Mouse (Mus musculus): ENCODE results near the gene Psmd3. TPM values are rescaled to one million over a fixed set of nuclear protein-coding genes. Genes with fewer than 3 reads are reported as not detected.

The Psmd3 gene
- polyA plus RNA-seq, 1 experiment from 2014 or later = 141 TPM

GRCm38 (mm10) chr11:98738925-98739324 lies 56.6 kb downstream of the Psmd3 start:
- 68% methylated on average over 9 of the region's 9 CpGs for WGBS
- H3K4me2 ChIP-seq (ENCODE audit: low read depth, low read length) = no peak overlapping the region
- H3K27me3 ChIP-seq (ENCODE audit: control insufficient read depth, insufficient read depth, low read length) = no peaks in the 10 kb centered on the region
- H3K4me3 ChIP-seq (ENCODE audit: low read depth, low read length) = no peak overlapping the region
- DNase-seq (ENCODE audit: low spot score) (no peak), ATAC-seq (replicated peaks; ENCODE audit: insufficient number of reproducible peaks, low FRiP score, low TSS enrichment, low read depth) (no peak)
- peaks cover 15% of the 10 kb centered on the region for H3K4me1 ChIP-seq (ENCODE audit: control insufficient read depth, insufficient read depth, low read length)
- H3K27ac ChIP-seq (replicated peaks; ENCODE audit: low read depth, low read length) = no peak overlapping the region
- H3K36me3 ChIP-seq (replicated peaks; ENCODE audit: control insufficient read depth, insufficient read depth, low read depth, low read length) = no peaks in the 10 kb centered on the region
- no peaks in the 10 kb centered on the region for H3K9me3 ChIP-seq (replicated peaks; ENCODE audit: control insufficient read depth, low read length)
- no peak overlapping the region for H3K9ac ChIP-seq (replicated peaks; ENCODE audit: low read length)

DNA sequence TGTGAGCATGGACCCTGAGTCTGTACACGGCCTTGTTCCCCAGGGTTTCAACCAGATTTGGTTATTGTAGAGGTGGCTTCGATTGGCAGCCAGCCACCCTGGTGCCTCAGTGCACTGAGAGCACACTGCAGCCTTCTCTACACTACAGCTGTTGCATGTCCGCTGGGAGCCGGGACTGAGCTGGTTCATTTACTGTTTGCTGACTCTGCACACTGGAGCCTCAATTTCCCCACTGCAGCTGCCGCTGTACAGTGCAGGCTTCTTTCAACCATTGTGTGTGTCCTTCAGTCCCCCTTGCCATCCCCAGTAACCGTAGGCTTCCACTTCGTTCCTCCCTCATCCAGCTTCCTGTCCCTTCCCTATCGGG lies 57.7 kb downstream of the Psmd3 start:
- Histone ChIP-seq H3K27me3 (ENCODE audit: control insufficient read depth, insufficient read depth, low read length) (no peaks in the 10 kb centered on the region), H3K9ac (replicated peaks; ENCODE audit: low read length) (peak overlapping the region; percentile 58), H3K36me3 (replicated peaks; ENCODE audit: control insufficient read depth, insufficient read depth, low read depth, low read length) (no peaks in the 10 kb centered on the region), H3K4me3 (ENCODE audit: low read depth, low read length) (peak overlapping the region; percentile 86), H3K9me3 (replicated peaks; ENCODE audit: control insufficient read depth, low read length) (no peaks in the 10 kb centered on the region), H3K4me1 (ENCODE audit: control insufficient read depth, insufficient read depth, low read length) (peaks cover 18% of the 10 kb centered on the region), H3K27ac (replicated peaks; ENCODE audit: low read depth, low read length) (peak overlapping the region; percentile 43; the same call in 1 of the 2 replicates), H3K4me2 (ENCODE audit: low read depth, low read length) (peak overlapping the region; percentile 77)
- WGBS = 14% methylated on average over 8 of the region's 8 CpGs
- DNase-seq (ENCODE audit: low spot score) = no peak
- ATAC-seq (replicated peaks; ENCODE audit: insufficient number of reproducible peaks, low FRiP score, low TSS enrichment, low read depth) = peak; percentile 15; the same call in 1 of the 2 replicates

- no peaks in the 10 kb centered on the region for H3K9me3 ChIP-seq (replicated peaks; ENCODE audit: control insufficient read depth, low read length)
- no peaks in the 10 kb centered on the region for H3K36me3 ChIP-seq (replicated peaks; ENCODE audit: control insufficient read depth, insufficient read depth, low read depth, low read length)
- peaks cover 18% of the 10 kb centered on the region for H3K4me1 ChIP-seq (ENCODE audit: control insufficient read depth, insufficient read depth, low read length)
- H3K9ac ChIP-seq (replicated peaks; ENCODE audit: low read length) = peak within 1 kb of the TSS; percentile 90
- no peak; the same call in 1 of the 2 replicates for ATAC-seq (replicated peaks; ENCODE audit: insufficient number of reproducible peaks, low FRiP score, low TSS enrichment, low read depth)
- peak within 1 kb of the TSS; percentile 83; the same call in 1 of the 2 replicates for H3K27ac ChIP-seq (replicated peaks; ENCODE audit: low read depth, low read length)
- H3K4me3 ChIP-seq (ENCODE audit: low read depth, low read length) = peak within 1 kb of the TSS; percentile 86
- WGBS = under 1% methylated on average over 22 of the region's 22 CpGs
- no peaks in the 10 kb centered on the region for H3K27me3 ChIP-seq (ENCODE audit: control insufficient read depth, insufficient read depth, low read length)
- DNase-seq (ENCODE audit: low spot score) = peak; percentile 73
- peak within 1 kb of the TSS; percentile 77 for H3K4me2 ChIP-seq (ENCODE audit: low read depth, low read length)
Observed at GRCm38 (mm10) chr11:98740393-98741050, 58.2 kb downstream of the Psmd3 start, which contains the start of gene Thra. Thra (plus strand) TSS chr11:98740638.

DNA sequence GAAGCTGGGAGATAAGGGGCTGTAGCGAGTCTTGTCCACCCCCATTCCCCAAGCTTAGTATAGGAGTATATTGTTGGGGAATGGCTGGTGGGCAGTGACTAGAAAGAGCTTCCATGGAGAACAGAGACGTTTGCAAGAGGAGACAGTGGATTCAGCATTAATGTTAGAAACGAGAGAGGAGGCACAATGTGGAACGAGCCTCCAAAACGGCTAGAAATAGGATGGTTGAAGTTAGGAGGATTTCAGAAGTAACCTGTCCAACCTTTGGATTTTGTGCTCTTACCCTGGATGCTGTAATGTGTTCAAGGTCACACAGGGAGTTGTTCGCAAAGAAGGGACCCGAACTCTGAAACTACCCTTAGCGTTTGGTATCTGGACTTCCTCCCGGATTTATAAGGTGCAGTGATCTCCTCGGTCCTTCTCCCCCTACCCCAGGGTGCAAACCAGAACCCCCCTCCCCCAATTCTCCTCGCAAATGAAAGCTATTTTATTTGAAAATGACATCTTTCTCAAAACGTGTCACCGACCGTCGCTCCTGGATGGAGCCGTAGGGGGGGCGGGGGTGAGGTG lies 58.8 kb downstream of the Psmd3 start:
- peak overlapping the region; percentile 83; the same call in 1 of the 2 replicates for H3K27ac ChIP-seq (replicated peaks; ENCODE audit: low read depth, low read length)
- peak overlapping the region; percentile 77 for H3K4me2 ChIP-seq (ENCODE audit: low read depth, low read length)
- no peak for DNase-seq (ENCODE audit: low spot score)
- H3K4me3 ChIP-seq (ENCODE audit: low read depth, low read length) = peak overlapping the region; percentile 86
- no peaks in the 10 kb centered on the region for H3K9me3 ChIP-seq (replicated peaks; ENCODE audit: control insufficient read depth, low read length)
- H3K9ac ChIP-seq (replicated peaks; ENCODE audit: low read length) = peak overlapping the region; percentile 90
- H3K27me3 ChIP-seq (ENCODE audit: control insufficient read depth, insufficient read depth, low read length) = no peaks in the 10 kb centered on the region
- no peak for ATAC-seq (replicated peaks; ENCODE audit: insufficient number of reproducible peaks, low FRiP score, low TSS enrichment, low read depth)
- H3K4me1 ChIP-seq (ENCODE audit: control insufficient read depth, insufficient read depth, low read length) = peaks cover 18% of the 10 kb centered on the region
- H3K36me3 ChIP-seq (replicated peaks; ENCODE audit: control insufficient read depth, insufficient read depth, low read depth, low read length) = no peaks in the 10 kb centered on the region
- under 1% methylated on average over 17 of the region's 17 CpGs for WGBS

GRCm38 (mm10) chr11:98741622-98742396 lies 59.5 kb downstream of the Psmd3 start:
- Histone ChIP-seq H3K9ac (replicated peaks; ENCODE audit: low read length) (peak overlapping the region; percentile 90), H3K4me2 (ENCODE audit: low read depth, low read length) (peak overlapping the region; percentile 77), H3K4me1 (ENCODE audit: control insufficient read depth, insufficient read depth, low read length) (peaks cover 19% of the 10 kb centered on the region), H3K36me3 (replicated peaks; ENCODE audit: control insufficient read depth, insufficient read depth, low read depth, low read length) (no peaks in the 10 kb centered on the region), H3K27ac (replicated peaks; ENCODE audit: low read depth, low read length) (peak overlapping the region; percentile 83), H3K4me3 (ENCODE audit: low read depth, low read length) (peak overlapping the region; percentile 86), H3K9me3 (replicated peaks; ENCODE audit: control insufficient read depth, low read length) (no peaks in the 10 kb centered on the region), H3K27me3 (ENCODE audit: control insufficient read depth, insufficient read depth, low read length) (no peaks in the 10 kb centered on the region)
- ATAC-seq (replicated peaks; ENCODE audit: insufficient number of reproducible peaks, low FRiP score, low TSS enrichment, low read depth) (peak; percentile 51), DNase-seq (ENCODE audit: low spot score) (peak; percentile 90)
- 0% methylated on average over 63 of the region's 86 CpGs for WGBS

DNA sequence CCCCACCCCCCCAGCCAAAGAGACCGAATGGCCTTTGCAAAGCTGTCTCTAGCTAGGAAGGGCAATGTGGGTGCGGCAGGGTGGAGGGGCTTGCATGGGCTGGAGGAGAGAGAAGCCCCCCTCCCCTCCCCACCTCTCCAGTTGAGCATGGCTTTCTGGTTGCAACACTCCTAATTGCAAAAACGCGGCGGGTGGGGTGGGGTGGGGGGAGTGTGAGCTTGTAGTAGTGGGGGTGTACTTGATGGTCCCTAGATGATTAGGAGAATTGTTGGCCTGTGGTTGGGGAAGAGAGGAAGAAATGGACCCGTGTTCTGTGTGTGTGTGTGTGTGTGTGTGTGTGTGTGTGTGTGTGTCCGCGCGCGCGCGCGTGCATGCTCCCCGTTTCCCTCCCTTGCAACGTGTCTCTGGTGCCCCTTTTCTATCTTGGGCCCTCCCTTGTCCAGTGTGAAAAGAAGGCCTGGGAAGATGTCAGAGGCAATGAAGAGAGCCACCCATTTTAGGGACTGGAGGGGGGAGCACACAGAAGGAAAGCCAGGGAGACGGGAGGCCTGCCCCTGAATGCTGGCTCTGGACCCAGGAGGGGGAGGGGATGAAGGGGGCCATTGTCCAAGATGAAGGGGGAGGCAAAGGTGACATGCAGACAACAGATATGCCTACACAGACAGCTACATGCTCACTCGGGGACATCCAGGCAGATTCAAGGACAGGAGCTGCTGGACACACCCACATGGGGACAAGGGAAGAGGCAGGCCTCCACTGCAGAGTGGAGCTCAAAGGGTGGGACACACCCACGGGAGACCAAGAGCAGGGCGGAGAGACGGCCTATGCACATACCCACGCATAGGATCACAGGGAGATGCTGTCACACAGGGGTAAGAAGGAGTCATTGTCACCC lies 60.3 kb downstream of the Psmd3 start:
- 0 out of 2 replicates have a peak, but pooled peaks have one; percentile 4 for ATAC-seq (replicated peaks; ENCODE audit: insufficient number of reproducible peaks, low FRiP score, low TSS enrichment, low read depth)
- 6% methylated on average over 21 of the region's 21 CpGs for WGBS
- no peak for DNase-seq (ENCODE audit: low spot score)

DNA sequence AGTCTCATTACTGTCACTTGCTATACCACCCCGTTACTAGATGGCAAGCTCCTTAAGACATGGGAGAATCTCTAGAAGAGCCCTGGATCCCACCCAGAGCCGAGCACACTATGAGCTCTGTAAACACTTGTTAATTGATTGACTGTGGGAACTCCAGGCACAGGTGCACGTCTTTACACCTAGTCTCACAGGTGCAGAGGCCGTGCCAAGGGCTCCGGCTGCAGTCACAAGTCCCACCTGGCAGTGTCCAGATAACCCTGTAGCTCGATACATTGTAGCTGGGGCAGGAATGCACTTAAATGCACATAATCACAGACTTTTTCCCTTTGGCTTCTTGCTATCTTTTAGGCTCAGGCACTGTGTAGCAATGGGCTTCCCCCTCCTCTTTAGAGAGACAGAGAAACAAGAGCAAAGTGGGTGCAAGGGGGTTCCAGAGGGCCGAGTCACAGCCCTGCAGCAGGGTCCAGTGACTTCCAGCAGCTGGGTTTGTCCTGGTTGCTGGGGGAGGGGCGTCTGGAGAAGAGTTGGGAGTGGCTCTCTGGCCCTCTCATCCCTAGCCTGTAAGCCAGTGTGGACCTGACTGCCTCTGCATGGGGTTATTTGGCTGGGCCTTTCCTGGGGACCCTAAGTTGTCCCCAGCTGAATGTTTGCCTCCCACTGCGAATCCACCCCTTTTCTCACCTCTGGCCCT lies 61.4 kb downstream of the Psmd3 start:
- Histone ChIP-seq H3K4me1 (ENCODE audit: control insufficient read depth, insufficient read depth, low read length) (peaks cover 34% of the 10 kb centered on the region), H3K9ac (replicated peaks; ENCODE audit: low read length) (peak overlapping the region; percentile 36), H3K4me3 (ENCODE audit: low read depth, low read length) (no peak overlapping the region; the same call in 1 of the 2 replicates), H3K27ac (replicated peaks; ENCODE audit: low read depth, low read length) (peak overlapping the region; percentile 47; the same call in 1 of the 2 replicates), H3K4me2 (ENCODE audit: low read depth, low read length) (peak overlapping the region; percentile 77), H3K27me3 (ENCODE audit: control insufficient read depth, insufficient read depth, low read length) (no peaks in the 10 kb centered on the region), H3K9me3 (replicated peaks; ENCODE audit: control insufficient read depth, low read length) (no peaks in the 10 kb centered on the region), H3K36me3 (replicated peaks; ENCODE audit: control insufficient read depth, insufficient read depth, low read depth, low read length) (no peaks in the 10 kb centered on the region)
- ATAC-seq (replicated peaks; ENCODE audit: insufficient number of reproducible peaks, low FRiP score, low TSS enrichment, low read depth) (no peak), DNase-seq (ENCODE audit: low spot score) (peak; percentile 64)
- 8% methylated on average over 9 of the region's 9 CpGs for WGBS

More for the DNA sequence above, 60.3 kb downstream of the Psmd3 start:
- H3K4me2 ChIP-seq (ENCODE audit: low read depth, low read length) = peak overlapping the region; percentile 77
- H3K36me3 ChIP-seq (replicated peaks; ENCODE audit: control insufficient read depth, insufficient read depth, low read depth, low read length) = no peaks in the 10 kb centered on the region
- H3K9me3 ChIP-seq (replicated peaks; ENCODE audit: control insufficient read depth, low read length) = no peaks in the 10 kb centered on the region
- H3K9ac ChIP-seq (replicated peaks; ENCODE audit: low read length) = peak overlapping the region; percentile 90
- H3K4me3 ChIP-seq (ENCODE audit: low read depth, low read length) = peak overlapping the region; percentile 86
- H3K27ac ChIP-seq (replicated peaks; ENCODE audit: low read depth, low read length) = peak overlapping the region; percentile 83
- H3K4me1 ChIP-seq (ENCODE audit: control insufficient read depth, insufficient read depth, low read length) = peaks cover 23% of the 10 kb centered on the region
- H3K27me3 ChIP-seq (ENCODE audit: control insufficient read depth, insufficient read depth, low read length) = no peaks in the 10 kb centered on the region
